Mouse (Mus musculus): Measurements from ENCODE around the gene Galnt9. TPM values are rescaled to one million over a fixed set of nuclear protein-coding genes. Genes with fewer than 3 reads are reported as not detected.

The Galnt9 gene
- polyA plus RNA-seq, 2 experiments: 0.03 TPM; not detected in 1

DNA sequence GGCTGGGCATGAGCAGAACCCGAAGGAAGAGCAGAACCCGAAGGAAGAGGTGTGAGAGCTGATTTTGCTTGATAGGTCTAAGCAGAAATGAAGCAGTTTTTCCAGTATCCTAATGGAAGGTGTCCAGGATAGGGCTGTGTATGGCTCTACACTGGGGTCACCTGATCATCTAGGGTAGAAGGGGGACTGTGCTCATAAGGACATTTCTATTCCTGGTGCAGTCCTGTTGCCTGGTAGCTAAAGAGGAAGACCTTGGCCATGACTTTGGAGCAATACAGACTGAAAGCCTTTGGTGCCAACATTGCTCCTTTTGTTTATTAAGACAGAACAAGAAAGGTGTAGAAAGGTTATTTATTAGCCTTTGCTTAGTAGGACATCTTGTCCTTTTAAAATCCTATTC is 119.9 kb downstream of the Galnt9 start:
- no peaks in the 10 kb centered on the region for H3K27me3 ChIP-seq (ENCODE audit: control insufficient read depth, insufficient read depth, low read length)
- H3K9ac ChIP-seq (replicated peaks): no peak overlapping the region
- no peaks in the 10 kb centered on the region for H3K4me1 ChIP-seq (replicated peaks; ENCODE audit: control insufficient read depth in 2 of 2, insufficient read depth in 2 of 2, low read length in 1 of 2)
- H3K27ac ChIP-seq: no peak overlapping the region
- WGBS (ENCODE audit: insufficient replicate concordance): 84% methylated on average over 2 of the region's 2 CpGs
- no peak for TF ChIP-seq CTCF (IDR thresholded peaks at IDR 0.05; ENCODE audit: low read depth)
- no peak for TF ChIP-seq EP300 (IDR thresholded peaks at IDR 0.05; ENCODE audit: low read depth)
- DNase-seq (ENCODE audit: low read depth in 3 of 3, low spot score in 3 of 3): no peak
- no peaks in the 10 kb centered on the region for H3K9me3 ChIP-seq (ENCODE audit: control insufficient read depth, low read length)
- no peak overlapping the region for H3K4me2 ChIP-seq (ENCODE audit: low read depth)
- ATAC-seq (ENCODE audit: insufficient read depth): no peak
- peaks cover 62% of the 10 kb centered on the region for H3K36me3 ChIP-seq (replicated peaks; ENCODE audit: control insufficient read depth, insufficient read depth, low read depth)
- H3K4me3 ChIP-seq (ENCODE audit: insufficient read depth in 1 of 2, low read depth in 2 of 2, low read length in 2 of 2): no peak overlapping the region

DNA sequence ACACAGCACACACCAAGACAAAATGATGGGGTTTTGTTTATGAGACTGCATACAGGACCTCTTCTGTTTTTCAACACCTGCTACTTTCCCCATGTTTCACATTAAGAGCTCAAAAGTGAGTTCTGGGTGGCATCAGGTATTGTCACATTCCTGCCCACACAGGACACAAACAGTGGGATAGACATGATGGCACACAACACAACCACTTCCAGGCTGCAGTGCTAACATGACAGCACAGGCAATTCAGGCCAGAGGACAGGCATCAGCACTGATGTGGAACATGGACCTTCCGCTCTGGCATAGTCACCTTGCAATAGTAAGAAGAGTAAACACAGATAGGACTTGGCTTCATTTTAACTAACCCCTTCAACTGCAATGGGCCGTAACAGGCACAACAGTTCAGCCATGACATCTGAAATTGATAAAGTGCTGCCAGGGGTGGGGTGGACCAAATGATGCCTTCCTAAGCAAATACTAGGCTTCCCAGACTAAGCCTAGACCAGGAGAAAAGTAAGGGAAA is 120.7 kb downstream of the Galnt9 start:
- no peak for DNase-seq (ENCODE audit: low read depth in 3 of 3, low spot score in 3 of 3)
- WGBS (ENCODE audit: insufficient replicate concordance): 78% methylated on average over 2 of the region's 2 CpGs
- no peaks in the 10 kb centered on the region for H3K4me1 ChIP-seq (replicated peaks; ENCODE audit: control insufficient read depth in 2 of 2, insufficient read depth in 2 of 2, low read length in 1 of 2)
- 0 out of 2 replicates have a peak, but pooled peaks have one; percentile 22 for ATAC-seq (ENCODE audit: insufficient read depth)
- H3K27ac ChIP-seq: no peak overlapping the region
- no peak overlapping the region for H3K4me3 ChIP-seq (ENCODE audit: insufficient read depth in 1 of 2, low read depth in 2 of 2, low read length in 2 of 2)
- no peaks in the 10 kb centered on the region for H3K9me3 ChIP-seq (ENCODE audit: control insufficient read depth, low read length)
- H3K4me2 ChIP-seq (ENCODE audit: low read depth): no peak overlapping the region
- no peak overlapping the region for H3K9ac ChIP-seq (replicated peaks)
- H3K27me3 ChIP-seq (ENCODE audit: control insufficient read depth, insufficient read depth, low read length): no peaks in the 10 kb centered on the region
- TF ChIP-seq CTCF (IDR thresholded peaks at IDR 0.05; ENCODE audit: low read depth) (no peak), EP300 (IDR thresholded peaks at IDR 0.05; ENCODE audit: low read depth) (no peak)
- H3K36me3 ChIP-seq (replicated peaks; ENCODE audit: control insufficient read depth, insufficient read depth, low read depth): peaks cover 62% of the 10 kb centered on the region

DNA sequence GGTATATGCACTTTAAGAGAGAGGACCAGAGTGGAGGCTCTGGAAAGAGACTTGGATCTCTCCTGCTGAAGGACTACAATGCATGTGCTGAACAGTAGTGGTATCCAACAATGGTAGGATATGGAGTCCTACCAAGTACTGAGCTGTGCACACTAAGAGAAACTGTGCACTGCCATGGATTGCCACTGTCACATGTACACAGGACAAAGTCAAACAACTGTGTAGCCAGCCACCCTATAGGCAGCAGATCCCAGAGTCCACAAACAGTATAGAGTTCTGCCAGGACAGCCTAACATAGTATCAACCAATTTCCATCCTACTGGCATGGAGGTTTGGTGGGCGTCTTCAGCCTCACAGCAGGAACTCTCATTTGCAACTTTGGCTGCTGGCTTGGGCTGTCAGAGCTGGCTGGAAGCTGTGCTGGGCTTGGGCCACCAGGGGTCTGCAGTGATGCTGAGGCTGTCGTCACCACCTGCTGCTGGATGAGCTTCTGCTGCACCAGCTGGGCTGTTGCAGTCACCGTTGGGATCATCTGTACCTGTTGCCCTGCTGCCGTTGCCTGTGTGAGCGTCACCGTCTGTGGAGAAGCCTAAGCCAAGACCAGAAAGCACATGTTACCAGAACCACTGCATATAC is 121.4 kb downstream of the Galnt9 start:
- ATAC-seq (ENCODE audit: insufficient read depth) (peak; percentile 21; the same call in 1 of the 2 replicates), DNase-seq (ENCODE audit: low read depth in 3 of 3, low spot score in 3 of 3) (no peak)
- TF ChIP-seq EP300 (IDR thresholded peaks at IDR 0.05; ENCODE audit: low read depth) (no peak), CTCF (IDR thresholded peaks at IDR 0.05; ENCODE audit: low read depth) (0 out of 2 replicates have a peak, but pooled peaks have one; percentile 6)
- 76% methylated on average over 6 of the region's 6 CpGs for WGBS (ENCODE audit: insufficient replicate concordance)
- H3K4me3 ChIP-seq (ENCODE audit: insufficient read depth in 1 of 2, low read depth in 2 of 2, low read length in 2 of 2): no peak overlapping the region
- no peaks in the 10 kb centered on the region for H3K4me1 ChIP-seq (replicated peaks; ENCODE audit: control insufficient read depth in 2 of 2, insufficient read depth in 2 of 2, low read length in 1 of 2)
- peaks cover 69% of the 10 kb centered on the region for H3K36me3 ChIP-seq (replicated peaks; ENCODE audit: control insufficient read depth, insufficient read depth, low read depth)
- no peak overlapping the region for H3K4me2 ChIP-seq (ENCODE audit: low read depth)
- no peaks in the 10 kb centered on the region for H3K9me3 ChIP-seq (ENCODE audit: control insufficient read depth, low read length)
- H3K9ac ChIP-seq (replicated peaks): no peak overlapping the region
- H3K27me3 ChIP-seq (ENCODE audit: control insufficient read depth, insufficient read depth, low read length): no peaks in the 10 kb centered on the region
- H3K27ac ChIP-seq: no peak overlapping the region

Small RNA genes lying within 50 kb of the gene (microRNA-seq; reads per million reads assigned to microRNA genes)
- gene Mir7026: 3.4 reads per million

Other genes with a start within 250 kb of the Galnt9 start
- 0.03 and 0.06 TPM in 2 replicates for gene P2rx2, start 201.1 kb upstream of the Galnt9 start, polyA plus RNA-seq (2012; rRNA removed)
- gene P2rx2, start 201.1 kb upstream of the Galnt9 start, polyA plus RNA-seq (2014; fragmentation: Nextera tagmentation; extraction: Ambion mirVana): not detected in 2 replicates
- not detected in 2 replicates for gene Lrcol1, start 199.6 kb upstream of the Galnt9 start, polyA plus RNA-seq (2012; rRNA removed)
- gene Lrcol1, start 199.6 kb upstream of the Galnt9 start, polyA plus RNA-seq (2014; fragmentation: Nextera tagmentation; extraction: Ambion mirVana): not detected in 2 replicates
- 9.5 and 10.4 TPM in 2 replicates for gene Fbrsl1, start 95.9 kb upstream of the Galnt9 start, polyA plus RNA-seq (2012; rRNA removed)
- 4.3 and 4.6 TPM in 2 replicates for gene Fbrsl1, start 95.9 kb upstream of the Galnt9 start, polyA plus RNA-seq (2014; fragmentation: Nextera tagmentation; extraction: Ambion mirVana)
- 56.0 and 61.8 TPM in 2 replicates for gene Noc4l, start 109.1 kb downstream of the Galnt9 start, polyA plus RNA-seq (2012; rRNA removed)
- 36.9 and 40.3 TPM in 2 replicates for gene Noc4l, start 109.1 kb downstream of the Galnt9 start, polyA plus RNA-seq (2014; fragmentation: Nextera tagmentation; extraction: Ambion mirVana)
- gene Ddx51, start 109.1 kb downstream of the Galnt9 start, polyA plus RNA-seq (2012; rRNA removed): 6.8 and 9.1 TPM in 2 replicates
- 9.2 and 13.4 TPM in 2 replicates for gene Ddx51, start 109.1 kb downstream of the Galnt9 start, polyA plus RNA-seq (2014; fragmentation: Nextera tagmentation; extraction: Ambion mirVana)
- gene Ep400, start 226.4 kb downstream of the Galnt9 start, polyA plus RNA-seq (2012; rRNA removed): 14.7 and 18.2 TPM in 2 replicates
- 15.2 and 15.3 TPM in 2 replicates for gene Ep400, start 226.4 kb downstream of the Galnt9 start, polyA plus RNA-seq (2014; fragmentation: Nextera tagmentation; extraction: Ambion mirVana)
- gene Pus1, start 236.3 kb downstream of the Galnt9 start, polyA plus RNA-seq (2012; rRNA removed): 20.0 and 23.9 TPM in 2 replicates
- 17.2 and 18.8 TPM in 2 replicates for gene Pus1, start 236.3 kb downstream of the Galnt9 start, polyA plus RNA-seq (2014; fragmentation: Nextera tagmentation; extraction: Ambion mirVana)